Mouse (Mus musculus) limb, embryonic 13.5 days (tissue): ENCODE measurements around the gene Cst3. TPM values are rescaled to one million over a fixed set of nuclear protein-coding genes. Genes with fewer than 3 reads are reported as not detected.

Source experiments
- ATAC-seq: fragments of 200-750 bp; cut with Nextera tagmentation; 2 replicates; pipeline ENCODE4 v1.8.0; 2017; ENCODE audit warnings: low read depth, moderate number of reproducible peaks, moderate TSS enrichment; ENCODE audit not compliant: low FRiP score
- H3K27ac ChIP-seq: fragments of 300-500 bp; sonication (generic); 2 replicates; pipeline ENCODE4 v1.5.1; 2015; ENCODE audit warnings: inconsistent platforms, mild to moderate bottlenecking, moderate library complexity
- H3K27me3 ChIP-seq: fragments of 300-500 bp; sonication (generic); 2 replicates; pipeline ENCODE4 v1.6.1; 2015; ENCODE audit warnings: mild to moderate bottlenecking, inconsistent platforms
- H3K36me3 ChIP-seq: fragments of 300-500 bp; sonication (generic); 2 replicates; pipeline ENCODE4 v1.6.1; 2015; ENCODE audit warnings: inconsistent platforms, mild to moderate bottlenecking, moderate library complexity
- H3K4me1 ChIP-seq: fragments of 300-500 bp; sonication (generic); 2 replicates; pipeline ENCODE4 v1.6.1; 2015; ENCODE audit warnings: inconsistent platforms
- H3K4me2 ChIP-seq: fragments of 300-500 bp; sonication (generic); replicated peaks from 2 replicates; pipeline ENCODE4 v1.6.1; 2015; ENCODE audit warnings: inconsistent platforms, mild to moderate bottlenecking, moderate library complexity
- H3K4me3 ChIP-seq: fragments of 300-500 bp; sonication (generic); 2 replicates; pipeline ENCODE4 v1.5.1; 2015; ENCODE audit warnings: moderate library complexity, mild to moderate bottlenecking, inconsistent platforms
- H3K9ac ChIP-seq: fragments of 300-500 bp; sonication (generic); 2 replicates; pipeline ENCODE4 v1.6.1; 2015; ENCODE audit warnings: mild to moderate bottlenecking, inconsistent platforms
- H3K9me3 ChIP-seq: fragments of 300-500 bp; sonication (generic); 2 replicates; pipeline ENCODE4 v1.6.1; 2016; ENCODE audit warnings: inconsistent platforms
- WGBS: fragments of 180-500 bp; shearing (Covaris S2); methylation state at CpG from one replicate; pipeline ENCODE4 v1.1.7; 2015; 5-methylcytosine and 5-hydroxymethylcytosine counted together
- polyA plus RNA-seq: library from polyadenylated mRNA; unstranded; fragments of >200 nt; fragmentation: Nextera tagmentation; extraction: Ambion mirVana; gene quantifications from 2 replicates; pipeline ENCODE4 v1.2.1, GENCODE M21; 2015

Gene Cst3
- polyA plus RNA-seq, 1 experiment from 2014 or later, result 386 TPM

DNA sequence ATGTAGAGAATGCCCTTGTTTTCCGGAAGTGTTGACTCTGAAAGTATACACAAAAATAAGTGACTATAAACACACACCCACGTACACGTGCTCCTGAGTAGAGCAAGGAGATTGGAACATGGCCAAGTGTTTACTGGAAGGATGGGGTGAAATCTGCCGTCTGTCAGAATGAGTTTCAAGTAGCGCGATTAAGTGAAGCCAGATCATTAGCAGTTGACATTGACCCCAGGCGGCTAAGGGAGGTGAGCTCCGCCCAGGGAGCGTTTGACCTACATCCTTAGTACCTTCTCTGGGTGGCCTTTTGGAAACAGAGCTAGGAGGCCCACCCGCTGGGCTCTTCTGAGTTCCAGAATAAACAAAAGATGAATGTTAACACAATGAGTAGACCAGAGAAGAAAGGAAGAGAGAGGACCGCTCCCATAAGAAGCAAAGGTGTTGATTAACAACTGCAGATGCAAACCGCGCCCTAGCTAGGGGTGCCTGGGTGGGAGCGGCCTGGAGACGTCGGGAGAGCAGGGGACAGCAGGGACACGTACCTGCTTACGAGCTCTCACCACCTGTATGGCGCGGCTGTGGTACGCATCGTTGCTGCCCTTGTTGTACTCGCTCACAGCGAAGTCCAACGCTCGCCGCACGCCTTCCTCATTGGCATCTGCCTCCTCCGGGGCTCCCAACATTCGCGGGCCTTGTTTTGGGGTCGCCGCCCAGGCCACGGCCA, 716 bp downstream of the Cst3 start:
- H3K4me1 ChIP-seq, result peaks cover 35% of the 10 kb centered on the region
- H3K9me3 ChIP-seq, result no peaks in the 10 kb centered on the region
- H3K9ac ChIP-seq, result peak overlapping the region; percentile 85
- ATAC-seq, result peak; percentile 70
- H3K27me3 ChIP-seq, result no peaks in the 10 kb centered on the region
- peak overlapping the region; percentile 75 for H3K4me3 ChIP-seq
- peak overlapping the region; percentile 91 for H3K27ac ChIP-seq
- peak overlapping the region; percentile 89 for H3K4me2 ChIP-seq
- peaks cover 26% of the 10 kb centered on the region for H3K36me3 ChIP-seq
- under 1% methylated on average over 34 of the region's 34 CpGs for WGBS

- Histone ChIP-seq H3K27ac (no peak overlapping the region), H3K27me3 (no peaks in the 10 kb centered on the region), H3K9ac (peak overlapping the region; percentile 85), H3K4me2 (peak overlapping the region; percentile 89), H3K4me1 (peaks cover 35% of the 10 kb centered on the region), H3K9me3 (no peaks in the 10 kb centered on the region), H3K36me3 (peaks cover 26% of the 10 kb centered on the region), H3K4me3 (peak overlapping the region; percentile 75)
- WGBS, result 43% methylated on average over 3 of the region's 3 CpGs
- no peak for ATAC-seq
Measured at GRCm38 (mm10) chr2:148874224-148874616, 1.3 kb downstream of the Cst3 start.

DNA sequence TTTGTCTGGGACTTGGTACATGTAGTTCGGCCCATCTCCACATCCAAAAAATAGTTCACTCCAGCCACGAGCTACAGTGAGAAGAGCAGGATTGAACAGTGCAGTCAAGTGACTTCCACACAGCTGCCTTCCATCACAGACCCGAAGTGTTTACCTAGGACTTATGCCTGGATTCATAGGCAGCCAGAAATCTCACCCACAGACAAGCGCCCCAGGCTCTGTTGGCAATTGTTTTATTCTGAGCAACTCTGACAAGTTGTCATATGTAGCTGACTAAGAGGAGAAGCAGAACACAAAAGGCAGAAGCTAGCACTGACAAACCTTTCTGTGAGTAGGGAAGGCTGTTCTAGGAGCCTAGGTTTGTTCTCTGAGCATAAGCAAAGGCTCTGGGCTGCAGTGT, 2.6 kb downstream of the Cst3 start:
- Histone ChIP-seq H3K9me3 (no peaks in the 10 kb centered on the region), H3K4me3 (peak overlapping the region; percentile 75), H3K27ac (no peak overlapping the region), H3K4me2 (peak overlapping the region; percentile 89), H3K4me1 (peaks cover 35% of the 10 kb centered on the region), H3K27me3 (no peaks in the 10 kb centered on the region), H3K9ac (peak overlapping the region; percentile 85), H3K36me3 (peaks cover 26% of the 10 kb centered on the region)
- ATAC-seq, result no peak
- WGBS, result 87% methylated on average over 4 of the region's 4 CpGs

DNA sequence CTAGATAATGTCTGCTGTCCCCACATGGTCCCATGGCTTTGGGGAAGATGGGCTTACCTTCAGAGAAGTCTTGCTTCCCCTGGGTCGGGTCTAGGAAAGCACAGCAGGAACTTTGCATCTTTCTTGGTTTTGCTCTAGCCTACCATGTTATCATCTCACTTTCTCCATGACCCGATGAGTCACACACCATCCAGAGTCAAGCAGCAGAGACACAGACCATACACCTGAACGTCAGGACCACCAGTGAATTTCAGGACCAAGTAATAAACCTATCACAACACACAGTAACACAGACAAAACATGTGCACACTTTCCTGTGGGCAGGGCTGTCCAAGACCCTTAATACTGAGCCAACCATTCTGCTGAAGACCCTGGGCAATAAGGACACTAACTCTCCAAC, 5.0 kb downstream of the Cst3 start:
- H3K4me1 ChIP-seq, result peaks cover 23% of the 10 kb centered on the region
- no peak overlapping the region for H3K4me3 ChIP-seq
- H3K27me3 ChIP-seq, result no peaks in the 10 kb centered on the region
- H3K27ac ChIP-seq, result no peak overlapping the region
- H3K4me2 ChIP-seq, result no peak overlapping the region
- ATAC-seq, result no peak
- no peaks in the 10 kb centered on the region for H3K9me3 ChIP-seq
- H3K9ac ChIP-seq, result no peak overlapping the region
- 89% methylated on average over 3 of the region's 3 CpGs for WGBS
- H3K36me3 ChIP-seq, result peaks cover 26% of the 10 kb centered on the region

GRCm38 (mm10) chr2:148868959-148869358, 6.5 kb downstream of the Cst3 start:
- WGBS, result 72% methylated on average over 1 of the region's 1 CpGs
- Histone ChIP-seq H3K4me2 (no peak overlapping the region), H3K27ac (no peak overlapping the region), H3K4me1 (peaks cover 16% of the 10 kb centered on the region), H3K36me3 (peaks cover 26% of the 10 kb centered on the region), H3K9ac (no peak overlapping the region), H3K9me3 (no peaks in the 10 kb centered on the region), H3K4me3 (no peak overlapping the region), H3K27me3 (no peaks in the 10 kb centered on the region)
- no peak for ATAC-seq

DNA sequence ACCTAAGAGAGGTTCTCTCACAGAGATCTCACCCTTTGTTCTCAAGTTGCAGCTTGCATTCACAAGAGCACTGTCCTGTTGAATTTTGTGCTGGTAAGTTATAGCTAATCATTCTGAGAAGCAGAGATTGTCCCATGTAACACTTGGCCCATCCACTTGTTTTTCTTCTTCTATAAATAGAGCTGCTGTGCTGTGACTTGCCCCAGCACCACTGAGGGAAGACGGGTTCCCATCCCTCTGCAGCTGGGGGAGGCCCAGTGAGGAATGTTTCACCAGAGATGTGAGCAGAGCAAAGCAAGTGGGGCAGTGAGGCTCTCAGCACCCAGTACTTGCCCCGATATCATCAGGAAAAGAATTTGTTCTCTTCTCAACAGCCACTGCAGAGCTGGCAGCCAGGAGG, 10.5 kb downstream of the Cst3 start, which contains the start of gene 9230104L09Rik:
Gene 9230104L09Rik (minus strand): TSS at position 73 of the 400 bp plus-strand sequence.
- Histone ChIP-seq H3K9me3 (no peaks in the 10 kb centered on the region), H3K9ac (no peak within 1 kb of the TSS), H3K4me2 (no peak within 1 kb of the TSS), H3K27ac (no peak within 1 kb of the TSS), H3K4me1 (no peaks in the 10 kb centered on the region), H3K36me3 (no peaks in the 10 kb centered on the region), H3K27me3 (no peaks in the 10 kb centered on the region), H3K4me3 (no peak within 1 kb of the TSS)
- 66% methylated on average over 2 of the region's 2 CpGs for WGBS
- ATAC-seq, result peak; percentile 28; the same call in 1 of the 2 replicates

DNA sequence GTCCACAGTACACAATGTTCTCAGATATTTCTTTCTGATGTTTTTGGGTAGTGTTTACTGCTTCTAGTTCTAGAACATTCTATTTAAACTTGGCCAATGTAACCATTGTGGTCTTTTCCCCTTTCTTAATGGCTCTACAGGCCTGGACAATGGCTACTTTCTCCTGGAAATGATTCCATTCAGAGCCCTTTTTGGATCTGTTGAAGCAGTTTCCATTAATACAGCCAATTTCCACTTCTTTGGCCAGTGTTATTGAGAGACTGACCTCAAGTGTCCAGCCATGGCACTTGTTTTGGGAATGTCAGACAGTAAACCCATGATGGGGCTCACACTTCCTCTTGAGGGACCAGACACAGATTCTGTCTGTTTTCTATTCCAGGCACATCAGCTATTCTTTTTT, 13.8 kb downstream of the Cst3 start:
- Histone ChIP-seq H3K4me1 (no peaks in the 10 kb centered on the region), H3K4me2 (no peak overlapping the region), H3K36me3 (no peaks in the 10 kb centered on the region), H3K27me3 (no peaks in the 10 kb centered on the region), H3K9me3 (no peaks in the 10 kb centered on the region), H3K9ac (no peak overlapping the region), H3K4me3 (no peak overlapping the region), H3K27ac (no peak overlapping the region)
- ATAC-seq, result no peak

GRCm38 (mm10) chr2:148860993-148861392, 14.5 kb downstream of the Cst3 start:
- Histone ChIP-seq H3K9me3 (no peaks in the 10 kb centered on the region), H3K36me3 (no peaks in the 10 kb centered on the region), H3K27ac (no peak overlapping the region), H3K4me2 (no peak overlapping the region), H3K27me3 (no peaks in the 10 kb centered on the region), H3K4me1 (no peaks in the 10 kb centered on the region), H3K9ac (no peak overlapping the region), H3K4me3 (no peak overlapping the region)
- ATAC-seq, result no peak
- 78% methylated on average over 4 of the region's 4 CpGs for WGBS

DNA sequence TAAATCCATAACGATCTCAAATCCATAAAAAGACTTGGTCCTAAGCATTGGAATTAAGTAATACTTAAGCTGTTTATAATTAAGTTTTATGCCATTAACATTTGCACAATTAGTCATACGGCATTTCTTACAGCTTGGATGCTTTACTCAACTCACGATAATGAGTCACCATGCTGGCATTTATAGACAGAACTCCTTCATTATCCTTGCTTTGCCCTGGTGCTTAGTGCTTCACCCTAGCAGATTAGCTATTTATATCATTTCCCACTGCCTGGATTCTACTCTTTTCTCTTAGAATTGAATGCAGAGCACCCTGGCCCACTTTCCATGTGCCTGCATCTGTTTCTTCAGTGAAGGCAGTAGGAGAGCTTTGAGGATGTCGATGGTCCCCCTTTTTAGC, 18.0 kb downstream of the Cst3 start:
- H3K27ac ChIP-seq, result no peak overlapping the region
- 72% methylated on average over 4 of the region's 4 CpGs for WGBS

DNA sequence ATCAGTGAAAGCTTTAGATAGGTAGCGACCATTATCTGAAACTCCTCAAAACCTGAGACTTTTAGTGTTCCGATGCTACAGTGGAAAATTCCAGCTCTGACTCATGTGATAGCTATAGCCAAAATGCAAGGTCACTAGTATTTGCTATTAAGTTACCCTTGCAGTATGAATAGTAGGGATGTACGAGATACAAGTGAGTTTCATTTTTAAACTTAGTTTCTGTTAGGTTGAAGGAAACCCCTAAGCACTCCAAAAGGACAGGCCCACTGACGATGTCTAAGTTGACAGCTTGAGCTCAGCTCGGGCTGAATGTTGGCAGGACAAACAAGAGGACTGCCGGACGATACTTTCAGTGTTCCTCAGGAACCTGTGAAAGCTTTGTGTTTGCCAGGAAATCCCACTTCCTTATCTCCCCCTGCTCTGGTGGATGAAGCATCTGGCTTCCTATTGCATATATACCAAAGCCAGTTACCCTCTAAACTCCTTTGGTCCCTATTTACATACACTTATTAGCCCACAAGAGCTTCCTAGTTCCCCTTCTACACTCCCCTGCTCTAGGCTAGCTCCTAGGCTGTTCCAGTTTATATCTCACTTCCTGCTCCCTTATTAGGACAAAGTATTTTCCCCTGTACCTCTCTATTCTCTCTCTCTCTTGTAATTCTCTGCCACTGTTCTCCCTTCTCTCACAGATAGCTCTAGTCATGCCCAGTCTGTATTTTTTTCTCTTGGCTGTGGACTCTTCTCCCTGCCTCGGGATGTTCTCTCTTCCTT, 18.7 kb downstream of the Cst3 start:
- Histone ChIP-seq H3K27ac (no peak overlapping the region), H3K4me1 (no peaks in the 10 kb centered on the region), H3K4me2 (no peak overlapping the region), H3K27me3 (no peaks in the 10 kb centered on the region), H3K9me3 (no peaks in the 10 kb centered on the region), H3K9ac (no peak overlapping the region), H3K36me3 (no peaks in the 10 kb centered on the region), H3K4me3 (no peak overlapping the region)
- WGBS, result 75% methylated on average over 8 of the region's 8 CpGs
- ATAC-seq, result no peak

More for the DNA sequence above, 18.0 kb downstream of the Cst3 start:
- no peak for ATAC-seq
- H3K36me3 ChIP-seq, result no peaks in the 10 kb centered on the region
- no peaks in the 10 kb centered on the region for H3K27me3 ChIP-seq
- H3K4me2 ChIP-seq, result no peak overlapping the region
- no peaks in the 10 kb centered on the region for H3K4me1 ChIP-seq
- no peak overlapping the region for H3K9ac ChIP-seq
- H3K4me3 ChIP-seq, result no peak overlapping the region
- no peaks in the 10 kb centered on the region for H3K9me3 ChIP-seq

DNA sequence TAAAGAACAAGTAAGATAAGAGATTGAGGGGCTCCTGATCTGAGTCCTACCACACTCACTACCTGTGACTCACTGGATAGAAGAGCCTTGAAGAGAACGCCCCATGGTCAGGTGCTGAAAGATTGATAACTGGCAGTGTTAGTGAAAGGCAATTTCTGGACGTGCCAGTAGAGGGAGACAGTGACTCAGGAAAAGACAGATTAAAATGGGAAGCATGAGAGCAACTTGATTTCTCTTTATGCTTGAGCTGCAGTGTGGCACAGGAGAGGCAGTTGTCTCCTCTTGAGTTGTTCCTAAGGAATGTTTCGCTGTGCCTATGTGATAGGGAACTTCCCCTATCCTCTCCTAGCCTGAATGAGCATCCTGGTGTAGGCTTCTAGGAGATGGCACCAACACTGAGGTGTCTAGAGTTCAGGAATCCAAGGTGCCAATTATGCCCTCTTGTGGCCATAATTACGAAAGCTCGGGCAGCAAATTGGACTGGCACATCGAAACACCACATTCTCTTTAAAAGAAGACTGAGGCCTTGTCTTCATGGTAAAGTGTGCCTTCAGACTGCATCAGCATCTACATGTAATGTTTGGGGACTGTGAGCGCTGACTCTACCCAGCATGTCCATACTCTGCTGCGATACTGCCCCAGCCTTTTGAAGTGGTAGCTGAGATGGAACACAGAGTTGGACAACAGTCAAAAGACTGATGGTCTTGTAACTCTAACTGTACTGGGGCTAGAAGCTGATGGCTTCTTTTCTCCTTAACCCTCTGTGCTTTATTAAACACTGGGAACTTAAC, 24.2 kb downstream of the Cst3 start:
- Histone ChIP-seq H3K4me1 (no peaks in the 10 kb centered on the region), H3K36me3 (no peaks in the 10 kb centered on the region), H3K27ac (no peak overlapping the region), H3K27me3 (no peaks in the 10 kb centered on the region), H3K4me2 (no peak overlapping the region), H3K9me3 (no peaks in the 10 kb centered on the region), H3K4me3 (no peak overlapping the region), H3K9ac (no peak overlapping the region)
- ATAC-seq, result peak; percentile 24; the same call in 1 of the 2 replicates
- 46% methylated on average over 8 of the region's 8 CpGs for WGBS

- H3K4me3 ChIP-seq, result no peak overlapping the region
- H3K27me3 ChIP-seq, result no peaks in the 10 kb centered on the region
- no peak overlapping the region for H3K4me2 ChIP-seq
Measured at GRCm38 (mm10) chr2:148839224-148839623, 36.3 kb downstream of the Cst3 start.

More at GRCm38 (mm10) chr2:148839224-148839623, 36.3 kb downstream of the Cst3 start:
- H3K27ac ChIP-seq, result no peak overlapping the region
- H3K9ac ChIP-seq, result no peak overlapping the region
- no peaks in the 10 kb centered on the region for H3K36me3 ChIP-seq
- no peaks in the 10 kb centered on the region for H3K9me3 ChIP-seq
- no peak for ATAC-seq
- H3K4me1 ChIP-seq, result no peaks in the 10 kb centered on the region
- WGBS, result 90% methylated on average over 2 of the region's 2 CpGs
